Mouse (Mus musculus) liver, postnatal 0 days (tissue): Measurements from ENCODE around the gene Wwox.

ENCODE experiments used
- CTCF ChIP-seq: sonication (generic); IDR thresholded peaks from 2 replicates; pipeline ENCODE4 v1.5.1; 2016; ENCODE audit warnings: antibody characterized with exemption, low read depth
- EP300 ChIP-seq: IDR thresholded peaks from 2 replicates; pipeline ENCODE4 v1.6.1; 2016; ENCODE audit warnings: antibody characterized with exemption, low read depth, mild to moderate bottlenecking

DNA sequence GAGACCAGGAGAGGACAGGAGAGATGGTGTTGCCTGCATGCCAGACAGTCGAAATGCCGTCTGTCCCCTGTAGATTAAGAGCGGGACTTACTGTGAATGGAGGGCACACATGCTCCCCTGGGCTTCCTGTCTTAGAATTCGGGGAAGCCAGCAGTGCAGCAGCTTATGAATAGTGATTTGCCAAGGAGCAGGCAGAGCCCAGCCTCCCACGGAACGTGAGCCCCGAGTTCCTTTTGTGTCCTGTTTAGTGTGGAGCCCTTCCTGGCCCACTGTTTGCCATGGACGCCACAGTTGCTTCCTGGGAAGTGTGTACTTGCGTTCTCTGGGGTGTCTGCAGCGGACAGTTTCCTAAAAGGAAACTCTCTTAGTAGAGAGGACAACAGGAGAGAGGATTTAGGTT lies 23.9 kb downstream of the Wwox start:
- TF ChIP-seq CTCF = no peak
- no peak for TF ChIP-seq EP300
